Mouse (Mus musculus) erythroblast, adult 5-6 weeks (primary cell): ENCODE measurements around the gene Epn2. TPM values are rescaled to one million over a fixed set of nuclear protein-coding genes. Genes with fewer than 3 reads are reported as not detected.
"Not testable (repeated sequence)": the region's sequence is repeated elsewhere in the genome, so short reads cannot be mapped to it uniquely, and the experiment has no call there.

ENCODE experiments used
- ATAC-seq: replicated peaks from 2 replicates; pipeline ENCODE4 v1.8.0; 2016; ENCODE audit warnings: moderate number of reproducible peaks, mild to moderate bottlenecking, moderate TSS enrichment, inconsistent platforms; ENCODE audit not compliant: poor library complexity, low FRiP score, severe bottlenecking
- total RNA-seq, 2 experiments: library from RNA; stranded (forward) in 1 of 2; stranded (reverse) in 1 of 2; fragments of 150-400 nt in 1 of 2; fragments of 200-764, 138-1000 nt in 1 of 2; gene quantifications; 2 replicates each; pipeline versions ENCODE4 v1.2.3 to v1.2.4; 2015 to 2017; ENCODE audit warnings: low replicate concordance in 2 of 2

Epn2 gene
- total RNA-seq, 2 experiments from 2014 or later: 2.0 TPM; not detected in 1

DNA sequence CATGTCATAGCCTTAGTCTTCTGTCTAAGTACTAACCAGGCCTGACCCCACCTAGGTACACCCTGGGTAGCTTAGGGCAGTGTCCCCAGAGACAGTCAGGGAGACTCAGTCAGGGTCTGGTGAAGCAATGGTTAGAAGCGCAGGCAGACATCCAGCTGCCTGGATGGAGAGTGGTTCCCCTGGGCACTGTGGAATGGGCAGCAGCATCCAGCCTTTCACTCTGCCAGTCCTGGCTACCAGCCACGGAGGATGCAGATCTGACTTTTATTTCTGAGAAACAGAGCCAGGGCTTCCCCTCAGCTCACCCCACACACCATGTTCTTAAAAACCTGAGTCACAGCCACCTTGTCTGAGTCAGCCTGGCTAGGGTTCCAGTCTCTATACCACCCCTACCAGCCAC is 18.0 kb upstream of the Epn2 start:
- ATAC-seq: no peak

- no peak for ATAC-seq
Observed at GRCm38 (mm10) chr11:61593069-61593468, 13.6 kb upstream of the Epn2 start.

- no peak for ATAC-seq
Observed at GRCm38 (mm10) chr11:61592061-61592460, 12.6 kb upstream of the Epn2 start.

- ATAC-seq: no peak
Observed at GRCm38 (mm10) chr11:61590516-61591213, 11.2 kb upstream of the Epn2 start.

DNA sequence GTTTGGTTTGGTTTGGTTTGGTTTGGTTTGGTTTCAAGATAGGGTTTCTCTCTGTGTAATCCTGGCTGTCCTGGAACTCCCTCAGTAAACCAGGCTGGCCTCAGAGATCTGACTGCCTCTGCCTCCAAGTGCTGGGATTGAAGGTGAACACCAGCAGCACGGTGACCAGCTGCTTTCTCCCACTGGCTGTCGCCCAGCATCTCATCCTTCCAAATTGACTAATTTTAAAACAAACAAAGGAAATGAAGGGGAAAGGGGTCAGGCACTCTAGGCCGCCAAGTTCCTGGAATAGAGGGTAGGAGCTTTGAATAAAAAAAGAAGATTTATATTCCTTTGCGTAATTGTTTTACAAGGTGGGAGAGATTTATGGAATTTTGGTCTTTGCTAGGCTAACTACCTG is 5.9 kb upstream of the Epn2 start:
- ATAC-seq: no peak

DNA sequence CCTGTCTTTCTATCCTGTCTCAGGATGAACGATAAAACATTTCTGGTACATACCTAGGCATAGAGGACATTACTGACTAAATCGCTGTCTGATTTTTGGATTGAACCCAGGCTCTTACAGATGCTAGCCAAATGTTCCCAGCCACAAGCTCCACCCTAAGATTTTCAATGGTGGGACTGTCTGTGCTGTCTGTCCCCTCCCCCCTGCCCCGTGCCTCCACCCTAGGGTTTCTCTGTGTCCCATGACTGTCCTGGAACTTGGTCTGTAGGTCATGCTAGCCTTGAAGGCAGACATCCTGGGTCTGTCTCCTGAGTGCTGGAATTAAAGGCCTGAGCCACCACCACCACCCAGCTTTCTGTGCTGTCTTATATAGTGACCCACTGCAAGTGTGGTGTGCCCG is 5.3 kb upstream of the Epn2 start:
- ATAC-seq: no peak

DNA sequence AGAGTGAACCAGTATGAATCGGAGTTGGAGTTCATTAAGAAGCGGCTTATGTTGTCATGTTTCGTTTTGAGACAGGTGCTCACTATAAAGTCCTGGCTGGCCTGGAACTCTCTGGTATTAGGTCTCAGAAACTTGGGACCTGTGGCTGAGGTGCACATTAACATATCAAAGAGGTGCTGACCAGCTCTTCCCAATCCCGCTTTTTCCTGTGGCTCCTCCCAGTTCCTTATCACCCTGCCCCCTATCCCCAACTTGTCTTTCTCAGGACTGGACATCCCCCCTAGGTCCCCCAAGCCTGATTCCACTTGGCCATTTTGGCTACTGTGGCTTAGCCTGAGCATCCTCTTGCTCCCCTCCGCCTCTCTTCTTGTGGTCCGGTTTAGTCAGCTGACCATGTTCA is 4.6 kb upstream of the Epn2 start:
- ATAC-seq: no peak

DNA sequence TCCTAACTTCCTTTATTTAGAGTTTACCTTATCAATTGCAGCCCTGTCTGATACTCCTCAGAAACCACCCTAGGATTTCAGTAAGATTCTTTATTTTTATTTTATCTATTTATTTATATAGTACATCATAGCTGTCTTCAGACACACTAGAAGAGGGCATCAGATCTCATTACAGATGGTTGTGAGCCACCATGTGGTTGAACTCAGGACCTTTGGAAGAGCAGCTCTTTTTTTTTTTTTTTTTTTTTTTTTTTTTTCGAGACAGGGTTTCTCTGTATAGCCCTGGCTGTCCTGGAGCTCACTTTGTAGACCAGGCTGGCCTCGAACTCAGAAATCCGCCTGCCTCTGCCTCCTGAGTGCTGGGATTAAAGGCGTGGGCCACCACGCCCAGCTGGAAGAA is 3.3 kb upstream of the Epn2 start:
- ATAC-seq: not testable (repeated sequence)

DNA sequence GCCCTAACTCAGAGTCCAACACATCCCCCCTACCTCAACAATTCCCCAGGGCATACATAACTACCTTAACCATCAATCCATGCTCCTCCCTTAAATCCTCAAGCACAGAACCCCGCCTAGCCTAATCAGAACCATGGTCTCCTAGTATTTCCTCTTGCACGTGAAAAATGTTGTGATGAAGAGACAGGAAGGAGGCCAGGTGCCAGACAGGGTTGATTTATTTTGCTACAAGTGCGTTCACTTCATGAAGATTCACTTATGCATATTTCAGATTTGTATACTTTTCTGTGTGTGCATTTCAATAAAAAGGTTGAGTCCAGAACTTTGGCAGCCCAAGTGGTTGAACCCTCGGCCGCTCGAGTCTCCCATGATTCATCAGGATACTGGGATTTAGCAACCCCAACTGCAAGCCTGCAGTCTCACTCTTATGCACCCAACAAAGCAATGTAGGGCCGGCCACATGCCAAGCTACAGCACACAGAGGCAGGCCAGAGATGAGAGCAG is 443 bp upstream of the Epn2 start:
- ATAC-seq: no peak

- ATAC-seq: no peak
Observed at GRCm38 (mm10) chr11:61578541-61578982, 925 bp downstream of the Epn2 start.

- ATAC-seq: no peak
Observed at GRCm38 (mm10) chr11:61577991-61578390, 1.5 kb downstream of the Epn2 start.

GRCm38 (mm10) chr11:61577349-61577748 is 2.1 kb downstream of the Epn2 start:
- ATAC-seq: no peak

DNA sequence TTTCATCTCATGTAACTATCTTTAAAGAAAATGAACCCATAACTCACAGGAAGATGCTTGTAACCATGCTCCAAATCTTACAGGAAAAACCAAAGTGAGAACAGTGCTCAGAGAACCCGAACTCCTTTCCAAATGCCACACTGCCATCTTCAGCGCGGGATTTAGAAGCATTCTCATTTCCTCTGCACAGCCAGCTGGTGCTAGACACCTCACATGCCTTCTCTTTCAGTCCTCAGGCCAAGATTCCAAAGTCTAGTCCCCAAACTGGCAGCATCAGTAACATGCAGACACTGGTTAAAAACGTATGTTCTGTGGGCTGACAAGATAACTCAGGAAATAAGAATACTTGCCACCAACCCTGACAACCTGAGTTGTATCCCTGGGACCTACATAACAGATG is 6.2 kb downstream of the Epn2 start:
- no peak for ATAC-seq

DNA sequence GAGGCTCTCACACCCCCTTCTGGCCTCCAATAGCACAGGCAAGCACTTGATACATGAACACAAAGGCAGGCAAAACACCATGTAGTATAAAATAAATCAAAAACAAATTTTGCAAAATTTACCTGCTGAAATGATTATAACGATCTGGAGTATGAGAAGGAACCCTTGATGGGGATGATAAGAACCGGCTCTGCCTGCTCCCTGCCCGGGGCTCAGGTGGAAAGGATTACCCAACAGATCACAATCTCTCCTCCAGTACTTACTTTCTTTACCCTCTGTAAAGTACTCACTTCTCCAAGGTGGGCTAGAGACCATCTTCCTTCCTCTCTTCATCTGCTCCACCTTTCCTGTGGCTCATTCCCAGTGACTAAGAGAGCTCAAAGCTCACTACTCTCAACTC is 8.3 kb downstream of the Epn2 start:
- no peak for ATAC-seq

DNA sequence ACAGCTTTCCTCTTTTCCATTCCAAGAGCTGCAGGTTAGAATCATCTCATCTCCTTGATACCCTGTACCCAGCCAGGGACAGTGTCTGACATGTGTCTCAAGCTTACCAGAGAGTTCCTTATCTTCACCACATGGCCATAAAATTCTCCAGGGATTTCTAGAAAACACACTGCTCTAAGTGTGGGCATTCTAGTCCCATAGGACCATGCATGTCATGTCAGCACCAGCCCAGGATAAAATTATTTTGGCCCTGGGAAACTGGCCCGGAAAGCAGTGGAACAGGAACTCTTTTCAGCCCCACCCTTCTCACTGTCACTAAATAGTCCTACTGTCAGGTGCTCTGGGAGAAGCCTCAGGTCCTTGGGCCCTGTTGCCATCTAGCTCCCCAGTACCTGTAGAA is 9.8 kb downstream of the Epn2 start:
- no peak for ATAC-seq

- no peak for ATAC-seq
Observed at GRCm38 (mm10) chr11:61564566-61564965, 14.9 kb downstream of the Epn2 start.

GRCm38 (mm10) chr11:61563939-61564338 is 15.5 kb downstream of the Epn2 start:
- no peak for ATAC-seq

- no peak for ATAC-seq
Observed at GRCm38 (mm10) chr11:61562421-61562820, 17.1 kb downstream of the Epn2 start.

DNA sequence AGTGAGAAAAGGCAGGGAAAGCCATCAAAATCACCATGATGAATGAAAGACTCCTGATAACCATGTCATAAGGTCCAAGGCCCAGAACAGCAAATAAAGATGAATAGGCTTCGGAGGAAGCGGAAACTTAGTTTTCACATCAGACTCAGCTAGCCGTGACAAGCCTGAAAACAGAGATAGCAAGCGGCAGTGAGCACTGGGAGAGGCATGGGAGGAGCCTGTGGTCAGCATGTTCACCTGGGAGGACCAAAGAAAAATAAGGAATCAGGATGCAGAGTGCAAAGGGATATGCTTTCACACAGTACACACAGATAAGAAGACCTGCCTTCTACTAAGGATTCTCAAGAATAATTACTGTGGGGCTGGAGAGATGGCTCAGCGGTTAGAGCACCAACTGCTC is 19.9 kb downstream of the Epn2 start:
- ATAC-seq: no peak

DNA sequence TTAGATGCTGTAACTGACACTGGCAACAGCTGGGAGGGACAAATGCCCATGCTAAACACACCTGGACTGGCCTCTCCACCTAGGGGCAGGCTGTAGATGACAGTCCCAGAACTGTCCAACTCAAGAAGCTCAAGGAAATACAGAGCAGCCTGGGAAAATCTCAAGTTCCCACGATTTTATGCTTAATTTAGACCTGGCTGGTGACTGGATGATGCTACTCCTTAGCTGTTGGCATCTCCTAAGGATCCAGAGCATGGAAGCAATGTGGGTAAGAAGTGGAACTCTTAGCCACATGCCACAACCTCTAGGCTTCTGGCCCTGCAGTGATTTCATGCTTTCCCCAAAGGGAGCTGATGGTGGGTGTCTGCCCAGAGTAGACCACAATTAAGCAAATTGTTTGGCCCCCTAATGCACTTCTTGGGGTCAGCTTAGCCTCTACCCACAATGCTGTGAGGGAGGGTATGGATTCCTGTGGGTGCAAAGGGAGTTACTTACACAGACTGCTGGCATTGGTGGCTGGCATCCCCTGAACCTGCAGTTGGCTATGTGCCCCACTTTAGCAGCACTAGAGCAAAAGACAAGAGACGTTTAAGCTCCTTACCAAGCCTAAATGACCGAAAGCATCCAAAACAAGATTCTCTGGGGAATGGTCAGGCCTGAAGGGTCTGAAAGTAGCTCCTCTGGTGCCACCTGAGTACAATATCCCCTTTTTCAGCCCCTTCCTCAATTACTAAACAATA is 26.3 kb downstream of the Epn2 start:
- no peak for ATAC-seq

GRCm38 (mm10) chr11:61550631-61551030 is 28.9 kb downstream of the Epn2 start:
- ATAC-seq: no peak
